Mouse (Mus musculus) adrenal gland, postnatal 0 days (tissue): ENCODE measurements around the gene S100a5. TPM values are rescaled to one million over a fixed set of nuclear protein-coding genes. Genes with fewer than 3 reads are reported as not detected.

Experiments
- polyA plus RNA-seq: library from polyadenylated mRNA; unstranded; fragments of >200 nt; fragmentation: Nextera tagmentation; extraction: Ambion mirVana; gene quantifications from 2 replicates; pipeline ENCODE4 v1.2.1, GENCODE M21; 2015

S100a5 gene
- polyA plus RNA-seq = not detected in 2 replicates

DNA sequence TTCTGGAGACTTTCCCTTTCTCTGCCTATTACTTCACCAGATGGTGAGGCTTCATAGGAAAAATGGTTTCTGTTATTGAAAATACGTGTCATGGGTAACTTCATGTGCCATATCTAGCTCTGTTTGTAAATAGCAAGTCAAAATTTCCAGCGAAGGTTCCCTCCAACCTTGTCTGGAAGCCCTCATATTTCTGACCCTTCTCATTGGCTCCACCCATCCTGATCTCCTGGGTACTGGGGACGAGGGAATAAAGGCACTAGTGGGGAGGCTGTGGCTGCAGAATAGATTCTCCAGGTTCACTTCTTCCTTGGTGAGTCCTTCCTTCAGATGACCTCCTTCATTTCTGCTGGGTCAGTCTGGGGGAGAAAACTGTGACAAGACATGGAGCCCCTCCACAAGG lies at the start of gene S100a5:
Gene S100a5 (plus strand): TSS at position 301 of the 400 bp plus-strand sequence.

GRCm38 (mm10) chr3:90560008-90560628 lies 48.2 kb upstream of the S100a5 start, which contains the start of gene S100a3:
TSS of gene S100a3 (plus strand) at chr3:90560578.

GRCm38 (mm10) chr3:90589947-90590346 lies 18.4 kb upstream of the S100a5 start, which contains the start of gene S100a2:
TSS of gene S100a2 (plus strand) at chr3:90590247.

DNA sequence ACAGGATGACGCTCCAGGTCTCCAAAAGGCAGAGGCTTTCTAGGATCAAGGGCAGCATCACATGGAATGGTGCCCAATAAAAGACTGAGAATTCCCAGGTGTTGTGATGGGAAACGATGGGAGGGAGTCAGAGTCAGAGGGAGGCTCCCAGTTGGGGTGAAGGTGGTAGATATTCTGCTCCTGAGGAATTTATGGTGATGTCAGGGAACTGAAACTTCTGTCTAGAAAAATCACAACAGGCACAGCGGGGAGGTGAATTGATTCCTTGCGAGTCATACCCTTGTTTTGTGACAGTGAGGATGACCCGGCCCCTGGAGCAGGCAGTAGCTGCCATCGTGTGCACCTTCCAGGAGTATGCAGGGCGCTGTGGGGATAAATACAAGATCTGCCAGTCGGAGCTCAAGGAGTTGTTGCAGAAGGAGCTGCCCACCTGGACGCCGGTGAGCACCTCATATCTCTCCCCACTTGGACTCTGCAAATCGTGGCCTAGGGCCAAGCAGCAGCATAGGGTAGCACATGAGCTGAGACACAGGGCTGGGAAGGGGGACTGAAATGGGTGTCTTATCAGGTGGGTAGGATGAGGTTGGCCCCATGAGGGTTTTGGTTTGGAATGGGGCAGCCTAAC lies 6.7 kb upstream of the S100a5 start, which contains the start of gene Gm42674:
Gene Gm42674 (plus strand): TSS at position 419 of the 625 bp plus-strand sequence.

DNA sequence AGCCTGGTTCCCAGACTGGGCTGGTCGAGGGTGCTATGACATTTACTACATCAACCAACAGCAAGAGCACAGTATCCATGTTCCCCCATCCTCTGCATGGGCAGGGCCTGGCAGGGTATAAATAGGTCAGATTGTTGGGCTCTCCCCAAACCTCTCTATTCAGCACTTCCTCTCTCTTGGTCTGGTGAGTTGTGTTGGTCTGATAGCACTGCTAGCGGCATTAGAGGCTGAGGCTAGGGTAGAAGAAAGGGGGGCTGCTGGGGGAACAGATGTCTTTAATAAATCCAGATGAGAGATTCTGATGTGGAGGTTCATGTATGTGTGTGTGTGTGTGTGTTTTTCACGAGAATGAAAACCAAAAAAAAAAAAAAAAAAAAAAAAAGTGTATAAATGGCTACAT lies 4.7 kb upstream of the S100a5 start, which contains the start of gene S100a4:
Gene S100a4 (plus strand): TSS at position 149 of the 400 bp plus-strand sequence.

GRCm38 (mm10) chr3:90612728-90613291 lies 4.5 kb downstream of the S100a5 start, which contains the start of gene S100a6:
TSS of gene S100a6 (plus strand) at chr3:90612882.

DNA sequence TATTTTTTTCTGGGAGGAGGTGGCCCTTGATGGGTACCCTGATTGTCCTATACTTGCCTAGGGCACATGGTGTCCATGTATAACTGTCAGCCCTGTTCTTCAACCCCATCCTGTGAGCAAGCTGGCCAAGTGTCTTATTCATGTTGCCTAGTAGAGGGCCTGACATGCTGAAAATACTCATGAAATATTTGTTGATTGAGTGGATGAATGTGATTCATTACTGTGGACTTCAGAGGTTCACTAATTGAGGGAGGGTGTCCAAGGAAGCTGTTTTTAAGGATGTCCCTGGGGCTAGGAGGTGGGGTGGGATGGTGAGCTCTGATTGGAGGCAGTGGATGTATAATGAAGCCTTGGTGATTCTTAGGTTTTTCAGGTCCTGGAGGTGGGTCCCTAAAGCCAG lies 45.4 kb downstream of the S100a5 start, which contains the start of gene S100a7a:
Gene S100a7a (plus strand): TSS at position 301 of the 400 bp plus-strand sequence.

Other genes with a start within 250 kb of the S100a5 start
- 43.2 and 97.6 TPM in 2 replicates for gene Slc27a3, start 218.6 kb upstream of the S100a5 start, polyA plus RNA-seq
- 15.3 and 25.4 TPM in 2 replicates for gene Ints3, start 174.9 kb upstream of the S100a5 start, polyA plus RNA-seq
- 20.6 and 53.8 TPM in 2 replicates for gene Npr1, start 142.7 kb upstream of the S100a5 start, polyA plus RNA-seq
- 77.1 and 81.3 TPM in 2 replicates for gene Ilf2, start 132.4 kb upstream of the S100a5 start, polyA plus RNA-seq
- gene Snapin, start 117.5 kb upstream of the S100a5 start, polyA plus RNA-seq = 90.4 and 135 TPM in 2 replicates
- 74.9 and 87.8 TPM in 2 replicates for gene Chtop, start 99.0 kb upstream of the S100a5 start, polyA plus RNA-seq
- 127 and 178 TPM in 2 replicates for gene S100a1, start 94.1 kb upstream of the S100a5 start, polyA plus RNA-seq
- gene S100a13, start 94.1 kb upstream of the S100a5 start, polyA plus RNA-seq = 73.1 and 107 TPM in 2 replicates
- 0.50 and 0.77 TPM in 2 replicates for gene S100a14, start 81.7 kb upstream of the S100a5 start, polyA plus RNA-seq
- gene S100a16, start 71.3 kb upstream of the S100a5 start, polyA plus RNA-seq = 126 and 159 TPM in 2 replicates
- gene S100a3, start 47.9 kb upstream of the S100a5 start, polyA plus RNA-seq = 0.11 and 0.14 TPM in 2 replicates
- not detected in 2 replicates for gene S100a2, start 18.3 kb upstream of the S100a5 start, polyA plus RNA-seq
- not detected in 2 replicates for gene Gm42674, start 6.6 kb upstream of the S100a5 start, polyA plus RNA-seq
- 18.8 and 23.1 TPM in 2 replicates for gene S100a4, start 4.8 kb upstream of the S100a5 start, polyA plus RNA-seq
- gene S100a6, start 4.4 kb downstream of the S100a5 start, polyA plus RNA-seq = 423 and 740 TPM in 2 replicates
- gene S100a7a, start 45.5 kb downstream of the S100a5 start, polyA plus RNA-seq = 0.10 and 0.22 TPM in 2 replicates
- 251 and 562 TPM in 2 replicates for gene S100a8, start 60.5 kb downstream of the S100a5 start, polyA plus RNA-seq
- 163 and 345 TPM in 2 replicates for gene S100a9, start 87.2 kb downstream of the S100a5 start, polyA plus RNA-seq
- not detected in 2 replicates for gene Pglyrp4, start 118.4 kb downstream of the S100a5 start, polyA plus RNA-seq
- not detected in 2 replicates for gene Gm5849, start 169.4 kb downstream of the S100a5 start, polyA plus RNA-seq